Mouse (Mus musculus) adrenal gland (tissue): ENCODE measurements at regions not wholly inside any gene's neighbourhood (a gene's known extent, or its start where the extent isn't known, plus 50 kb on each side); places are given as distances from the start of the nearest gene placed in this dataset.

Experiments used
- intact Hi-C: fragments of 180-260 bp; cut with DNase I; formaldehyde crosslinking; loops from one replicate; pipeline ENCODE4 v1.15.1; 2025

GRCm38 (mm10) chr1:120667776-120668175, 65.6 kb downstream of the En1 start:
- intact Hi-C loops: no loop called here

GRCm38 (mm10) chr1:120683532-120684245, 81.5 kb downstream of the En1 start:
- intact Hi-C loops: no loop called here

GRCm38 (mm10) chr1:120685650-120686244, 83.5 kb downstream of the En1 start:
- intact Hi-C loops: no loop called here

DNA sequence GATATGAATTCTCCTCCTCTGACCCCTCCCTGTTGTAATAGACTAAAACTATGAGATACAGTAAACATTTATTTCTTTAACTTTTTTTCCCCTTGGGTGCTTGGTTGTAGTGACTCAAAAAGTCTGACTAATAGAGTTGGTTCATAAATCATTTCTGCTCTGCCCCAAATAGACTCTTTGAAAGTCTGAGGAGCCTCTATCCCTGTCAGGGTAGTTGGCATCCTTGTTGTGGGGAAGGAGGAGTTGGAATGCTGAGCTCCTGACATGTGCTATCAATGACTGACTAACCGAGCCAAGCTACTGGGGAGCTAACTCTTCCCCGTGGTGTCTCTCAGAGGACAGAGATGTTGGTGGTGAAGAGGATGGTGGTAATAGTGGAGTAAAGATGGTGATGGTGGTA, 89.4 kb downstream of the En1 start:
- intact Hi-C loops: no loop called here

- intact Hi-C loops: no loop called here
Measured at GRCm38 (mm10) chr1:120698189-120698588, 96.0 kb downstream of the En1 start.

DNA sequence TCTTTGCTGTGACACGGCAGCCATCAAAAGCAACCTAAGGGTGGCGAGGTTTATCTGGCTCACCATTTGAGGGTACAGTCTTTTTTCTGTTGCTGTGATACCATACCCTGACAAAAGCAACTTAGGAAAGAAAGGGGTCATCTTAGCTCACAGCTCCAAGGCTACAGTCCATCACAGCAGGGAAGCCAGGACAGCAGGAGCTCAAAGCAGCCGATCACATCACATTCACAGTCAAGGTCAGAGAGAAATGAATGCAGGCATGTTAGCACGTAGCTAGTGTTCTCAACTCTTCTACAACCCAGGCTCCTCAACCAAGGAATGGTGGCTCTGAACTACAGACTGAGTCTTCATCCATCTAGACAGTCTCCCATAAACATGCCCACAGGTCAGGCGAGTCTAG, 102.0 kb downstream of the En1 start:
- intact Hi-C loops: no loop called here

DNA sequence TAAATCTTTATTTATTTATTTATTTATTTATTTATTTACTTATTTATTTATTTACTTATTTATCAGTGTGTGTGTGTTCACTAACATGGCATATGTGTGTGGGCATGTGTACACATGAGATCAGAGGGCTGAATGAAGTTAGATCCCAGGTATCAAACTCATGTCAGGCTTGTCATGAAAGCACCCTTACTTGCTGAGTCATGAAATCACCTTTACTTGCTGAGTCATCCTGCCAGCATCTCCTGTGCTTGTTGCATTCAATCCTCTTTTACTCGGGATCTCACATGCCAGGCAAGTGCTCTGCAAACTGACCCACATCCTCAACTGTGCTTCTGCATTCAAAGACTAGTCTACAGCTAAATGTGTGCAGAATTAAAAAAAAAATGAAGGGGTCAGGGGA, 103.8 kb downstream of the En1 start:
- intact Hi-C loops: no loop called here

- intact Hi-C loops: no loop called here
Measured at GRCm38 (mm10) chr1:120708511-120708910, 106.3 kb downstream of the En1 start.

DNA sequence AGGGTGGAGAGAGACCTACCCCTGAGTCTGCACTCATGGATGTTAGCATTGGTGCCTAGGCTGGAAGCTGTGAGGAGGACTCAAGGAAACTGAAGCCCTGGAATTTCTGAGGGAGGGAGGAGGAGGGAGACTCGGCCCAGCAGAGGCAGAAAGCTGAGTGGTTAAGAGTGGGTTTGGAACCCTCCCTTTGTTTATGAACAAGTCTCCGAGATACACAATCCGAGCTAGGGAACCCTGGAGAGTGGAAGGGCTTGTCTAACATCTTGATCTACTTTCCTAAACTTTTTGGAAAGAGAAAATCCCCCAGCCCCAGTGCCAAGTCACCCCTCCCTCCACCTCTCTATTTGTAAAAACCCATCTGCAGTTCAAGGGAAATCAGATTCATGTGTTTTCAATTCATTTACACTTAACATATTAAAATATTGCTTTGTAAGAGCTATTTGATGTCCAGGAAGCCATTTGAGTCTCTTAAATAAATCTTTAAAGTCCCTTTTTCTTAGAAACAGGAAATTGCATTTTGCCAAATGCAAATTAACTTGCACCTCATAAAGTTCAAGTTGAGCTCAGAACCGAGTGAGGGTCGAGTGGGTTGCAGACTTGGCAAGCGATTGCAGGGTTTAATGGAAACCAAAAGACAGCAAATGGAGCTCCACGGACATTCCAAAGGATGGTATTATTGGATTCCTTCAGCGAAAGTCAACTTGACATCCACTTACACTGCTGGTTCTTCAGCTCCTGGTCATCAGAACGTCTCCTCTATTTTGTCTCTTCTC, 113.1 kb downstream of the En1 start:
- intact Hi-C loops: no loop called here

- intact Hi-C loops: no loop called here
Measured at GRCm38 (mm10) chr1:120726777-120727176, 124.6 kb downstream of the En1 start.

GRCm38 (mm10) chr1:120727427-120727826, 125.2 kb downstream of the En1 start:
- intact Hi-C loops: no loop called here

GRCm38 (mm10) chr1:120732003-120732402, 129.8 kb downstream of the En1 start:
- intact Hi-C loops: no loop called here

DNA sequence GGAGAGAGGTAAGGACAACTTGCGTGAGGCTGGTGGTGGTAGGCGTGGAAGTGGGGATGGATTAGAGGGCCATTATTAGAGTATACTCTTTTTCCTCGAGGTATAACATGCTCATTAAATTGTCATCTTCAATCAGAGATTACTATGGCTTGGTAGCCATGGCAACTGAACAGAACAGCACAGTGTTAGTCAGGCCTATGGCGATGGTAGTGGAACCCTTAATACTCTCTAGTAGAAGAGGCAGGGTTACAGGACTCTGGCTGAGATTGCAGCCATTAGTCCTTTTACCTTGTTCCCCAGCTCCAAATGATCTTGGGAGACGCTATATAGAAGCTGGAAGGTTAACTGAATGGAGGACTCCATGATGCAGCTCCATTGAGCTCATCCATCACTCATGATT, 131.5 kb downstream of the En1 start:
- intact Hi-C loops: no loop called here

- intact Hi-C loops: no loop called here
Measured at GRCm38 (mm10) chr1:120734846-120735245, 132.6 kb downstream of the En1 start.

DNA sequence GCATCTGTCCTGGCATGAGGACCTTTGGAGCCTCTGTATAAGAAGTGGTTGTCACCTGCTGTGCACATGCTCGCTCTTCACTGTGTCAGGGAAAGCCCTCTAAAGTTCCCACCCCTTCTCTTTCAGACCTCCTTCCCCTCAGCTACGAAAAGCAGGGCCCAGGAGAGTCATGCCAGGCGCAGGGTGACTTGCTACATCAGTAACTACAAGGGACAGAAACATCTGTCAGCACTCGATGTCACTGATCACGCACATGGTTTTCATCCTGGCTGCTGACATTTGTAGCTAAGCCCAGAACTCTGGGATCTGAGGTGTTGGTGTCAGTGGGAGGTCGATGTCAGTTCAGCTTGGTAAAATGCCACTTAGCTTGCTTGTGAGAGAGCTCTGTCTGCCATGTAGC, 137.3 kb downstream of the En1 start:
- intact Hi-C loops: no loop called here

DNA sequence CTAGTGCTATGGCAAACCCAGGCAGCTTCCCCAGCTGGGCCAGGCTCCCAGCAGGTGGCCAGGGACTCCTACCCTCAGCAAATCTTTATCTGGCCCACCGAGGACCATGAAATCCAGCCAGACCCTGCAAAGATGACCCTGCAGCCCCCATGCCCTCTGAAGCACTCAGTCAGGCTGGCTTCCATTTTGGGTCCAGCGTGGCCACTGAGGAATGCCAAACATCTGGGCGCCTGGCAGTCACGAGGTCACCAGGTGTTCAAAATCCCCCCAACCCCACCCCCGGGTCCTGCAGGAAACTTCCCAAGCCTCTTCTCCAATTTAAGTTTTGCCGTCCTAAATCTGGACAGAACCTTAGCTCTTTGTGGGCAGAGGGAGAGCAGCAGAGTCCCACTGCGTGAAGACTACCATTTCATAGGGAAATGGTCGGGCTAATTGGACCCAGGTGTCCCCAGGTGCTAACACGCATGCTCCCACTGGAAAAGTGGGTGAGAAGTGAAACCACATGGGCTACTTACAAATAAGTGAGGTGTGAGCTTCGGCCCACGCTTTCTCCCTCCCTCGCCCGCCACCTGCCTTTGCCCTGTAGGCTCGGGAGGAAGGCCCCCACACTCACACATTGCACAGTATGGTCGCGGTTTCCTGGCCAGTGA, 139.0 kb downstream of the En1 start:
- intact Hi-C loops: no loop called here

DNA sequence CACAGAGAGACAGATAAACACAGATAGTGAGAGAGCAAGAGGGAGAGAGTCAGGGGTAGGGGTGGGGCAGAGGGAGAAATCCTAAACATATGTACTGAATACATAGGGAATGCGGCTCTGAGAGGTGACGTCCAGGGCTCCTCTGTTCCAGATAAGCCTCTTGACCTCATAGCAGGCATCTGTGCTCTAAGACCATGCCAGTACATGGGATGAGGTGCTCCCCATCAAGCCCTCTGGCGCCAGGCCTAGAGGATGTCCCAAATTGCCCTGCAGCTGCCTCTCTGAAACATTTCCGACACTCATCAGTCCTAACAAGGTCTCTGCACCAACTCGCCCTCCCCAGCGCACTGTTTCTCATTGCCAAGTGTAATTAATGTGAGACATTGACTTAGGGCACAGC, 146.7 kb downstream of the En1 start:
- intact Hi-C loops: no loop called here

DNA sequence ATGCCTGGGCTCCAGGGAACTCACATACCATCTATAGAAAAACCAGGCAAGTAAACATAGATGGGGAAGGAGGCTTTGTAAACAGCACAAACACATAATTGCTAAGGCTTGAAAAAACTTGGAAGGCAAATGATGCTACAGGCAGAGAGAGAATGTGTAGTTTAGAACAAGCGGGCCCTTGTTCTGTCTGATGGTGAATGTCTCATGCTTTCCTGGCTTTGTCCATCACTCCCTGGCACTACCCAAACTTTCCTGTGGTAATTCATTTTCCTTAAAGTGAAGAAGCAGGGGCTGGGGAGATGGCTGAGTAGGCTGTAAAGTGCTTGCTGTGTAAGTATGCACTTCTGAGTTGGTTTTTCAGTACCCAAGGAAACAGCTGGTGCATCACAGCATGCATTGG, 151.2 kb downstream of the En1 start:
- intact Hi-C loops: no loop called here

GRCm38 (mm10) chr1:120754337-120754736, 152.1 kb downstream of the En1 start:
- intact Hi-C loops: no loop called here

DNA sequence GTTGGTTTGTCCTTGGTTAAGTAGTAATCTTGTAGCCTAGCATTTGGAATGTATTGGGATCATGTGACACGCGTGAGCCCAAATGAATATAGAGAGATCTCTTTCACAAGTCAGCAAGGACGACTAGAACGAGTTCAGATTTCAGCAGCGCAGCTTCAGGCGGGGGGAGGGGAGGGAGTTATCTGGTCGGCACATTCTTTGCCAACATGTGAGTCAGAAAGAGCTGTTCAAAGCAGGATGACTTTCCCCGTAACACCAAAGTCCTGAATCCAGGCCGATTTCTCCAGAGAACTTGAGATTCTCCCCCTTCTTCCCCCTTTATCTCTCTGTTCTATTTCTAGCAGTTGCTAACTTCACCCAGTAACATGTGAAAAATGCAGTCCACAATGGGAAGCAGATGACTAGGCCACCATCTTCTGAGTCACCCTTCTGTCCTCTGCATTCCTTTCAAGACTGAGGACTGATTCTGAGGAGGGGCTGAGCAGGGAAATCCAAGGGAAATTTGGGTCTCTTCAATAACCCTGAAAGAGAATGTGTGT, 155.1 kb downstream of the En1 start:
- intact Hi-C loops: no loop called here

DNA sequence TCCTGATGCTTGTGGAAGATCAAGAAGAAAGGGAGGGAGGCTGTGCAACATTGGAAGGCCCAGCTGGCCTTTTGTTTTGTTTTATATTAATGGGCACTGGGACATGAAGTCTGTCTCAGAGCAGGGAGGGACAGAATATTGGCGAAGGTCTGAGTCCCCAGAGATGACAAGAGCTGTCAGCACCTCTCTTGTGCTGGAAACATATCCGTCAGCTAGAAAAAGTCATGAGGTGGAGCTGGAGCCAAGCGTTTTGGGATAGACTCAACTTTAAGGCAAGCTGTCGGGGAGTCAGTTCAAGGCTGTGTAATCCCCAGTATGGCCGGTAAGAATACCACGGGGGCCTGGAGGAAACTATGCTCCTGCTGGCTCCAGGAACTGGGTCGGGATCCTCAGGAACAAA, 156.0 kb downstream of the En1 start:
- intact Hi-C loops: no loop called here

DNA sequence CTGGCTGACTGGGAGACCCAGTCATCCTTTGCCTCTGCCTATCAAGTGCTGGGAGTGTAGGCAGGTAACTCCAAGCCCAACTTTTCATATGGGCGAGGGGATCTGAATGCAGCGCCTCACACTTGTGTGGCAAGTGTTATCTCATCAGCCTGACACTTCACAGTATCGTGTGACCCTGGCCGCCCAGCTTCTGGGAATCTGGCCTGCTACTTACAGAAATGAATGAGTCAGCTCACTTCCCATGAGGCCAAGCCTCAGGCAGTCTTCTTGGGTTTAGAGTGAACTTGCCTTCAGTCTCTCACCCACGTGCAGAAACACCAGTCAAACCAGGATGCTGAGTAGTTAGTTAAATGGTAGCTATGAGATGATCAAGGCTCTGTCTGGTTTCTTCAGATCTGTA, 156.5 kb downstream of the En1 start:
- intact Hi-C loops: no loop called here
